Mouse (Mus musculus): ENCODE results near the gene Gm5294. TPM values are rescaled to one million over a fixed set of nuclear protein-coding genes. Genes with fewer than 3 reads are reported as not detected.

Gm5294 gene
- not detected for polyA plus RNA-seq (2017; shearing (Covaris generic))

DNA sequence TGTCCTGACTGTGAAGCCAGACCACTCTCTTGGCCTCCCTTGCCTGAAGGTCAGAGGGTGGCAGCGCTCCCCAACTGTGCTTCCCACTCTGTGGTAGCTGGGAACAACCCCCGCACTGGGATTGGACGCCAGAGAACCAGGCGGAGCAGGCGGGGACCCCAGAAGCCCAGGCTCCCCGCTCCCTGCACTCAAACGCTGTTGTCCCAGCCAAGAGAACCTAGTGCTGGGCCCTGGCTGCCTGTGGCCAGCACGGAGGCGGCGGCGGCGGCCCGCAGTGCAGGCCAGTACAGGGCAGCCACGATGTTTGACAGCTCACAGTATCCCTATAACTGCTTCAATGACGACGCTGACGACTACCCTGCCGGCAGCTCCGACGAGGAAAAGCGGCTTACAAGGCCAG is at the start of gene Gm5294:
Gm5294 (plus strand) TSS at position 301 of the 400 bp plus-strand sequence.

Other genes with a start within 250 kb of the Gm5294 start
- 69.8 TPM for gene Zfp68, start 200.3 kb upstream of the Gm5294 start, polyA plus RNA-seq (2017; shearing (Covaris generic))
- gene A430033K04Rik, start 197.2 kb upstream of the Gm5294 start, polyA plus RNA-seq (2017; shearing (Covaris generic)) = 2.5 TPM
- not detected for gene Fam20c, start 65.6 kb upstream of the Gm5294 start, polyA plus RNA-seq (2017; shearing (Covaris generic))
- not detected for gene Pdgfa, start 177.3 kb downstream of the Gm5294 start, polyA plus RNA-seq (2017; shearing (Covaris generic))

All from effector memory CD4-positive, alpha-beta T cell, adult 5 months (primary cell).